Mouse (Mus musculus): ENCODE data around the gene Mipol1. TPM values are rescaled to one million over a fixed set of nuclear protein-coding genes. Genes with fewer than 3 reads are reported as not detected.

Mipol1 gene
- polyA plus RNA-seq (2014; fragmentation: Illumina TruSeq; extraction: RNeasy Lipid Tissue Mini Kit (QIAGEN cat#74804); ENCODE audit: low replicate concordance): 4.5 TPM

GRCm38 (mm10) chr12:57230192-57230706 is at the start of gene Mipol1, which contains the start of gene Prps1l3:
Mipol1 (plus strand) TSS chr12:57230427.
Prps1l3 (plus strand) TSS chr12:57230412.

DNA sequence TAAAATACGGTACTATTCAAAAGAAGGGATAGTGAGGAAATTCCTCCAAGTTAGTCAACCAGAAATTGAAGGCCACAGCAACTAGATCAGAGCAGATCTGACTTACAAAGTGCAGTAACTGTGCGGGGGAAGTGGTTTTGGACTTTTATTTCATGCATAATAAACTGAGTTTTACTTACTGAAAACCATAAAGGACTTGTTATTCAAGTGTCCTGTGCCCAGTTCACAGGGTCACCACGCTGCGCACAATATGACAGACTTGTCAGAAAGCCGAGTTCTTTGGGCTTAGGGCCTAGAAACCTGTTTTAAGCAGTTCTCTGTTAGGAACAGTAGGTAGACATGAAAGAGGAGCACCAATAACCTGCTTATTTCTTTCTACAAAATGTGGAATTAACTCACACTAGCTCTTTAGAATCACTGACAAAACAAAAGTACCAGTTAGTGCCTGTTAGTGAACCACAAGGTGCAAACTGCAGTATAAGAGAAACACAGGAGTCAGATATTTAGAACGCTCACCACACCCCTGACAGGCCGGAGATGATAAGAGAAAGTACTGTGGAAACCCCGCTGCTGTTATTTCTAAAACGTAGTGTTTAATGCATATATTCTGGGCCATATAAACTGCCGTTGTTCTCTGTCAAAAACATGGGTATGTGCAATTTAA is 32.7 kb upstream of the Mipol1 start, which contains the start of gene Slc25a21:
TSS of gene Slc25a21 (minus strand) at position 110 of the 664 bp plus-strand sequence.

Other genes starting within 250 kb of the Mipol1 start
- not detected for gene Slc25a21, start 33.0 kb upstream of the Mipol1 start, polyA plus RNA-seq (2014; fragmentation: Illumina TruSeq; extraction: RNeasy Lipid Tissue Mini Kit (QIAGEN cat#74804); ENCODE audit: low replicate concordance)
- gene Prps1l3, start within 50 bp of the Mipol1 start, polyA plus RNA-seq (2014; fragmentation: Illumina TruSeq; extraction: RNeasy Lipid Tissue Mini Kit (QIAGEN cat#74804); ENCODE audit: low replicate concordance): 29.7 TPM